Mouse (Mus musculus): ENCODE data around the gene Sohlh1. TPM values are rescaled to one million over a fixed set of nuclear protein-coding genes. Genes with fewer than 3 reads are reported as not detected.
"Not testable (repeated sequence)": the region's sequence is repeated elsewhere in the genome, so short reads cannot be mapped to it uniquely, and the experiment has no call there.

The Sohlh1 gene
- polyA plus RNA-seq, 1 experiment: not detected

DNA sequence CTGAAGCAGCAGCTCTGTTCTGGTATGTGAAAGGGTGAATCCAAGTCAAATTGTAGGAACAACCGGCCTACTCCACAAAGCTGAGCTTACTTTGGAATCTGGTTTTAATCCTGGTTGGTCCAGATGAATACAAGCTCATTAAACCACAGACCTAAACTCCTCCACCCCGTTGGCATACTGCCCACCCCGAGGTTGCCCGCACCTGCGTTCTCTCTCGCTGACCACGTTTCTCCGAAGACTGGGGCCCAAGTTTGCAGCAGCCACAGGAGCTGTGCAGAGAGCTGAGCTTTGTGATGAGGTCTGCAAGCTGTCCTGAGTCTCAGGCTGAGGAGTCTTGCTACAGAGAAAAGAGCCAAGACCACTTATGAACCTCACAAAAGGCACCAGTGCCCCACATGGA is 532 bp downstream of the Sohlh1 start:
- 84% methylated on average over 8 of the region's 8 CpGs for WGBS
- H3K4me1 ChIP-seq (ENCODE audit: control insufficient read depth, insufficient read depth, low read length): no peaks in the 10 kb centered on the region
- H3K4me3 ChIP-seq (replicated peaks; ENCODE audit: extremely low read depth, low read depth, low read length): no peak overlapping the region
- DNase-seq: no peak
- TF ChIP-seq POLR2A (IDR thresholded peaks at IDR 0.05; ENCODE audit: borderline replicate concordance, extremely low read depth, low read depth, low read length): no peak
- TF ChIP-seq CTCF (IDR thresholded peaks at IDR 0.05; ENCODE audit: insufficient read depth, low read length): no peak

DNA sequence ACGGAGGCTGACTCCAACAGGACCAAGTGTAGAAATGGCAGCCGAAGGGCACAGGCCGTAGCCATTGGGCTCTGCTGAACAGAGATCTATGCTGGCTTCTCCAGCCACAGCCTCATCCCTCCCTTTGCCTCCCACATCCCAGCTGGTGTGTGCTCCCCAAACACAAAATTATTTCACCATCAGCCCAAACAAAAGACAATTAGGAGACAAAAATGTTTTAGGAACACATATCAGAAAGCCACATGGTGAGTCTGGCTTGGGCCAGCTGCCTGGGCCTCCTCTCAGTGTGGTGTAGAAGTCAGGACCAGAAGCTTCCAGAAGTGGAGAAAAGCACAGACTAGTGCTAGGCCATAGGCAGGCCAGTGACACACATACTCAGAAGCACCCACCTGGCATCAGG is 3.0 kb downstream of the Sohlh1 start:
- Histone ChIP-seq H3K4me3 (replicated peaks; ENCODE audit: extremely low read depth, low read depth, low read length) (no peak overlapping the region), H3K4me1 (ENCODE audit: control insufficient read depth, insufficient read depth, low read length) (no peaks in the 10 kb centered on the region)
- no peak for DNase-seq
- TF ChIP-seq POLR2A (IDR thresholded peaks at IDR 0.05; ENCODE audit: borderline replicate concordance, extremely low read depth, low read depth, low read length): no peak
- no peak for TF ChIP-seq CTCF (IDR thresholded peaks at IDR 0.05; ENCODE audit: insufficient read depth, low read length)
- WGBS: 67% methylated on average over 3 of the region's 3 CpGs

GRCm38 (mm10) chr2:25842758-25843157 is 4.3 kb downstream of the Sohlh1 start:
- Histone ChIP-seq H3K4me3 (replicated peaks; ENCODE audit: extremely low read depth, low read depth, low read length) (no peak overlapping the region), H3K4me1 (ENCODE audit: control insufficient read depth, insufficient read depth, low read length) (no peaks in the 10 kb centered on the region)
- 50% methylated on average over 1 of the region's 1 CpGs for WGBS
- DNase-seq: no peak
- TF ChIP-seq CTCF (IDR thresholded peaks at IDR 0.05; ENCODE audit: insufficient read depth, low read length) (no peak), POLR2A (IDR thresholded peaks at IDR 0.05; ENCODE audit: borderline replicate concordance, extremely low read depth, low read depth, low read length) (no peak)

- WGBS: 52% methylated on average over 4 of the region's 4 CpGs
- H3K4me1 ChIP-seq (ENCODE audit: control insufficient read depth, insufficient read depth, low read length): no peaks in the 10 kb centered on the region
- TF ChIP-seq POLR2A (IDR thresholded peaks at IDR 0.05; ENCODE audit: borderline replicate concordance, extremely low read depth, low read depth, low read length) (no peak), CTCF (IDR thresholded peaks at IDR 0.05; ENCODE audit: insufficient read depth, low read length) (no peak)
- no peak for DNase-seq
- H3K4me3 ChIP-seq (replicated peaks; ENCODE audit: extremely low read depth, low read depth, low read length): no peak overlapping the region
Measured at GRCm38 (mm10) chr2:25842161-25842560, 4.9 kb downstream of the Sohlh1 start.

DNA sequence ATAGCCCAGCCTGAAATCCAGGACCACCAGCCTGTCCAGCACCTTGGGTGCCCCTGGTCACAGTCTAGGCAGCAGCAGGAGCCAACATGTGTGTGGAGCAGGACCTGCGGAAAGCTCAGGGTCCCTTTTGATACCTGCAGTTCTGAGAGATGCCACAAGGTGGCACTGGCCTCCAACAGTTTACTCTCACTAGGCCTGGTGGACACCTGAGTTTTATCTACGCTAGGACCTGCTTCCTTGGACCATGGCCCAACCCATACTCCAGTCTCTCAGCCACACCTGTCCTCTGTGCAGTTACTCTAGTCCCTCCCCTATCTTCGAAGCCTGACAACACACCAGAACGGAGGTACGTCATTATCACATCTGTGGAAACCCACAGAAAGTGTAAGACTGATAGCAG is 10.8 kb downstream of the Sohlh1 start:
- no peak overlapping the region for H3K4me3 ChIP-seq (replicated peaks; ENCODE audit: extremely low read depth, low read depth, low read length)
- H3K4me1 ChIP-seq (ENCODE audit: control insufficient read depth, insufficient read depth, low read length): no peaks in the 10 kb centered on the region
- peak; percentile 90 for TF ChIP-seq CTCF (IDR thresholded peaks at IDR 0.05; ENCODE audit: insufficient read depth, low read length)
- TF ChIP-seq POLR2A (IDR thresholded peaks at IDR 0.05; ENCODE audit: borderline replicate concordance, extremely low read depth, low read depth, low read length): no peak
- WGBS: 43% methylated on average over 5 of the region's 5 CpGs
- DNase-seq: peak; percentile 70

- TF ChIP-seq CTCF (IDR thresholded peaks at IDR 0.05; ENCODE audit: insufficient read depth, low read length) (no peak), POLR2A (IDR thresholded peaks at IDR 0.05; ENCODE audit: borderline replicate concordance, extremely low read depth, low read depth, low read length) (no peak)
- WGBS: 48% methylated on average over 3 of the region's 3 CpGs
- DNase-seq: no peak
- Histone ChIP-seq H3K4me1 (ENCODE audit: control insufficient read depth, insufficient read depth, low read length) (no peaks in the 10 kb centered on the region), H3K4me3 (replicated peaks; ENCODE audit: extremely low read depth, low read depth, low read length) (no peak overlapping the region)
Measured at GRCm38 (mm10) chr2:25830786-25831185, 16.3 kb downstream of the Sohlh1 start.

GRCm38 (mm10) chr2:25828344-25828947 is 18.6 kb downstream of the Sohlh1 start:
- DNase-seq: no peak
- H3K4me3 ChIP-seq (replicated peaks; ENCODE audit: extremely low read depth, low read depth, low read length): no peak overlapping the region
- TF ChIP-seq CTCF (IDR thresholded peaks at IDR 0.05; ENCODE audit: insufficient read depth, low read length): no peak
- TF ChIP-seq POLR2A (IDR thresholded peaks at IDR 0.05; ENCODE audit: borderline replicate concordance, extremely low read depth, low read depth, low read length): no peak
- WGBS: 68% methylated on average over 8 of the region's 8 CpGs
- no peaks in the 10 kb centered on the region for H3K4me1 ChIP-seq (ENCODE audit: control insufficient read depth, insufficient read depth, low read length)

- no peak for DNase-seq
- TF ChIP-seq POLR2A (IDR thresholded peaks at IDR 0.05; ENCODE audit: borderline replicate concordance, extremely low read depth, low read depth, low read length) (no peak), CTCF (IDR thresholded peaks at IDR 0.05; ENCODE audit: insufficient read depth, low read length) (no peak)
- H3K4me1 ChIP-seq (ENCODE audit: control insufficient read depth, insufficient read depth, low read length): no peaks in the 10 kb centered on the region
- 78% methylated on average over 3 of the region's 3 CpGs for WGBS
- no peak overlapping the region for H3K4me3 ChIP-seq (replicated peaks; ENCODE audit: extremely low read depth, low read depth, low read length)
Measured at GRCm38 (mm10) chr2:25824751-25825150, 22.3 kb downstream of the Sohlh1 start.

DNA sequence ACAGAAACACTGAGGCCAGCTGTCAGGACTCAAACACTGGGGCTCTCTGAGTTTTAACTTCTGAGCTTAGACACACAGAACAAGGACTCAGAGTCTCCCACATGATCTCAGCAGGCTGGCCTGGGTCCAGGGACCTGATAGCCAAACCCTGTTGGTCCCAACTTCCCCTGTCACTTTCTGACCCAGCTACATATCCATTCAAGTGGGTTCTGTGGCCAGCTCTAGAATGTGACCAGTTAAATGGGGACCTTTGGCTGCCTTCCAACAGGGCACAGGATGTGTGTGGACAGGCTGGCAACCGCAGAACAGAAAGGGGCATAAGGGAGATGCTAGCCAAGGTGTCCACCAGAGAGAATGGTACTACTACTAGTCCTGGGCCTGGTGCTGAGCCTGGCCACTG is 24.2 kb downstream of the Sohlh1 start, which contains the start of gene Lcn9:
Gene Lcn9 (plus strand): TSS at position 348 of the 400 bp plus-strand sequence.
- WGBS: 39% methylated on average over 1 of the region's 1 CpGs
- Histone ChIP-seq H3K4me1 (ENCODE audit: control insufficient read depth, insufficient read depth, low read length) (no peaks in the 10 kb centered on the region), H3K4me3 (replicated peaks; ENCODE audit: extremely low read depth, low read depth, low read length) (no peak within 1 kb of the TSS)
- DNase-seq: no peak
- TF ChIP-seq POLR2A (IDR thresholded peaks at IDR 0.05; ENCODE audit: borderline replicate concordance, extremely low read depth, low read depth, low read length) (no peak), CTCF (IDR thresholded peaks at IDR 0.05; ENCODE audit: insufficient read depth, low read length) (no peak)

GRCm38 (mm10) chr2:25815748-25816147 is 31.3 kb downstream of the Sohlh1 start, which contains the start of gene Glt6d1:
Gene Glt6d1, minus strand, starts transcription at chr2:25815848.
- WGBS: 82% methylated on average over 1 of the region's 1 CpGs

More at GRCm38 (mm10) chr2:25815748-25816147, 31.3 kb downstream of the Sohlh1 start, which contains the start of gene Glt6d1:
- not testable (repeated sequence) for DNase-seq; H3K4me1 ChIP-seq (ENCODE audit: control insufficient read depth, insufficient read depth, low read length); H3K4me3 ChIP-seq (replicated peaks; ENCODE audit: extremely low read depth, low read depth, low read length)

Data from lung, adult 2 months (tissue).